In genomic region chr4:98743906-98744210, GRCm38 (mm10) we compare ENCODE assay signal across 10 mouse cellular contexts. TPM values are rescaled to one million over a fixed set of nuclear protein-coding genes. Genes with fewer than 3 reads are reported as not detected.
DNase-seq lines count a peak whose midpoint lies in the region; ATAC-seq lines count a peak whose summit lies in the region.
"Had no signal": no experiment of that assay in that cellular context is flagged by ENCODE, and none has a peak within 500 bp of the region (broad histone marks: within the 10 kb centered on the region; RNA-seq: fewer than 3 reads in every experiment).

No protein-coding gene starts in this region.

- no peaks in the 10 kb centered on the region for H3K36me3 ChIP-seq in hindbrain, embryonic 10.5 days
- no peaks in the 10 kb centered on the region for H3K36me3 ChIP-seq in hindbrain, embryonic 13.5 days
- H3K36me3 ChIP-seq in lung, embryonic 16.5 days (ENCODE audit: control insufficient read depth, insufficient read depth, low read length): no peaks in the 10 kb centered on the region
- no peaks in the 10 kb centered on the region for H3K36me3 ChIP-seq in limb, embryonic 11.5 days (ENCODE audit: control insufficient read depth, insufficient read depth, low read length)
- H3K36me3 ChIP-seq in forebrain, embryonic 14.5 days (ENCODE audit: control insufficient read depth, insufficient read depth, low read length): no peaks in the 10 kb centered on the region

- no peak overlapping the region for H3K9ac ChIP-seq in hindbrain, embryonic 13.5 days
- no peak overlapping the region for H3K9ac ChIP-seq in lung, embryonic 16.5 days (ENCODE audit: low read length)
- H3K9ac ChIP-seq in limb, embryonic 11.5 days (ENCODE audit: low read length): no peak overlapping the region
- H3K9ac ChIP-seq in forebrain, embryonic 14.5 days (ENCODE audit: low read length): no peak overlapping the region

- 0 out of 2 replicates have a peak overlapping the region, but pooled peaks have one; percentile 54 for H3K27ac ChIP-seq in hindbrain, embryonic 10.5 days
- no peak overlapping the region for H3K27ac ChIP-seq in hindbrain, embryonic 13.5 days
- H3K27ac ChIP-seq in lung, embryonic 16.5 days (ENCODE audit: low read length): no peak overlapping the region
- H3K27ac ChIP-seq in limb, embryonic 11.5 days (replicated peaks; ENCODE audit: low read depth, low read length): no peak overlapping the region
- H3K27ac ChIP-seq in forebrain, embryonic 14.5 days (ENCODE audit: low read depth, low read length): no peak overlapping the region

- no peak overlapping the region for H3K4me3 ChIP-seq in hindbrain, embryonic 10.5 days
- H3K4me3 ChIP-seq in hindbrain, embryonic 13.5 days: no peak overlapping the region
- no peak overlapping the region for H3K4me3 ChIP-seq in lung, embryonic 16.5 days (ENCODE audit: low read length)
- no peak overlapping the region for H3K4me3 ChIP-seq in limb, embryonic 11.5 days (ENCODE audit: low read depth, low read length)
- H3K4me3 ChIP-seq in forebrain, embryonic 14.5 days (ENCODE audit: low read depth, low read length): no peak overlapping the region

- 21% methylated on average over 7 of the region's 7 CpGs for WGBS in hindbrain, embryonic 10.5 days
- 29% methylated on average over 7 of the region's 7 CpGs for WGBS in hindbrain, embryonic 13.5 days
- WGBS in lung, embryonic 16.5 days: 19% methylated on average over 7 of the region's 7 CpGs
- 19% methylated on average over 7 of the region's 7 CpGs for WGBS in limb, embryonic 11.5 days
- WGBS in forebrain, embryonic 14.5 days: 26% methylated on average over 7 of the region's 7 CpGs

- H3K4me2 ChIP-seq in hindbrain, embryonic 13.5 days: no peak overlapping the region
- no peak overlapping the region for H3K4me2 ChIP-seq in lung, embryonic 16.5 days (ENCODE audit: low read depth, low read length)
- H3K4me2 ChIP-seq in limb, embryonic 11.5 days (ENCODE audit: low read depth, severe bottlenecking): no peak overlapping the region
- no peak overlapping the region for H3K4me2 ChIP-seq in forebrain, embryonic 14.5 days (ENCODE audit: low read length)

- ATAC-seq in hindbrain, embryonic 13.5 days (ENCODE audit: low FRiP score): no peak
- ATAC-seq in lung, embryonic 16.5 days (ENCODE audit: low read depth): peak; percentile 64; the same call in 1 of the 2 replicates
- ATAC-seq in limb, embryonic 11.5 days (ENCODE audit: insufficient number of reproducible peaks, low FRiP score, low TSS enrichment, low read depth): no peak
- ATAC-seq in forebrain, embryonic 14.5 days: no peak

- no peaks in the 10 kb centered on the region for H3K9me3 ChIP-seq in hindbrain, embryonic 10.5 days
- no peaks in the 10 kb centered on the region for H3K9me3 ChIP-seq in hindbrain, embryonic 13.5 days
- no peaks in the 10 kb centered on the region for H3K9me3 ChIP-seq in lung, embryonic 16.5 days (ENCODE audit: control insufficient read depth, low read length)
- no peaks in the 10 kb centered on the region for H3K9me3 ChIP-seq in limb, embryonic 11.5 days (ENCODE audit: control insufficient read depth, low read length)
- H3K9me3 ChIP-seq in forebrain, embryonic 14.5 days (replicated peaks; ENCODE audit: control insufficient read depth, low read length): no peaks in the 10 kb centered on the region

- peaks cover 9% of the 10 kb centered on the region; the same call in 1 of the 2 replicates for H3K4me1 ChIP-seq in hindbrain, embryonic 10.5 days (replicated peaks)
- H3K4me1 ChIP-seq in hindbrain, embryonic 13.5 days (replicated peaks): no peaks in the 10 kb centered on the region
- H3K4me1 ChIP-seq in lung, embryonic 16.5 days (replicated peaks; ENCODE audit: control insufficient read depth, insufficient read depth, low read length): no peaks in the 10 kb centered on the region; the same call in 1 of the 2 replicates
- H3K4me1 ChIP-seq in limb, embryonic 11.5 days (ENCODE audit: control insufficient read depth, insufficient read depth, low read length): no peaks in the 10 kb centered on the region
- H3K4me1 ChIP-seq in forebrain, embryonic 14.5 days (ENCODE audit: control insufficient read depth, insufficient read depth, low read length): no peaks in the 10 kb centered on the region

- H3K27me3 ChIP-seq in hindbrain, embryonic 10.5 days (ENCODE audit: insufficient read depth, poor library complexity, severe bottlenecking): no peaks in the 10 kb centered on the region
- no peaks in the 10 kb centered on the region for H3K27me3 ChIP-seq in hindbrain, embryonic 13.5 days
- no peaks in the 10 kb centered on the region for H3K27me3 ChIP-seq in lung, embryonic 16.5 days (ENCODE audit: control insufficient read depth, insufficient read depth, low read depth, low read length)
- no peaks in the 10 kb centered on the region for H3K27me3 ChIP-seq in limb, embryonic 11.5 days (ENCODE audit: control insufficient read depth, insufficient read depth, low read length)
- H3K27me3 ChIP-seq in forebrain, embryonic 14.5 days (replicated peaks; ENCODE audit: control insufficient read depth, insufficient read depth, low read length): no peaks in the 10 kb centered on the region

- peak; percentile 56 for DNase-seq in hindbrain, embryonic 10.5 days (ENCODE audit: low spot score)
- no peak for DNase-seq in lung, postnatal 36 days
- DNase-seq in embryo, embryonic 10 days (ENCODE audit: low spot score): peak; percentile 62
- peak; percentile 55 for DNase-seq in limb, embryonic 11.5 days (ENCODE audit: low spot score)
- DNase-seq in forebrain, embryonic 14.5 days (ENCODE audit: low spot score): no peak
- no peak for DNase-seq in layer of hippocampus, adult 11-12 months (ENCODE audit: low spot score)
- DNase-seq: cerebellum, postnatal 10 days; thymus, postnatal 4 days had no signal

RNA-seq across cellular contexts. Expression of gene L1td1, which starts 17.3 kb away (rescaled TPM):
- 0.20 TPM in 1 of 2 replicates, not detected in the other for polyA plus RNA-seq in hindbrain, embryonic 10.5 days (2016; fragmentation: Nextera tagmentation; extraction: Ambion mirVana)
- 0.08 and 0.14 TPM in 2 replicates for polyA plus RNA-seq in hindbrain, embryonic 13.5 days (2015; fragmentation: Nextera tagmentation; extraction: Ambion mirVana)
- 0.09 and 0.18 TPM in 2 replicates for polyA plus RNA-seq in lung, embryonic 16.5 days (2015; fragmentation: Nextera tagmentation; extraction: Ambion mirVana)
- polyA plus RNA-seq in limb, embryonic 11.5 days (2014; fragmentation: Nextera tagmentation; extraction: Ambion mirVana): 0.23 and 0.36 TPM in 2 replicates
- 0.14 TPM in 1 of 2 replicates, not detected in the other for polyA plus RNA-seq in forebrain, embryonic 14.5 days (2014; fragmentation: Nextera tagmentation; extraction: Ambion mirVana)

Comparison
In these comparisons a context has a peak if more than half of its experiments do, and no peak if none do; other contexts are left out.
1. DNase-seq: peak in hindbrain, embryonic 10.5 days (single experiment), embryo, embryonic 10 days (single experiment) and limb, embryonic 11.5 days (single experiment); none in lung, postnatal 36 days (single experiment), forebrain, embryonic 14.5 days (single experiment) and layer of hippocampus, adult 11-12 months (single experiment).